Mouse (Mus musculus) 416B (cell line): ENCODE data around the gene Rnaset2a.
"Not testable (repeated sequence)": the region's sequence is repeated elsewhere in the genome, so short reads cannot be mapped to it uniquely, and the experiment has no call there.

Source experiments
- DNase-seq: peaks from one replicate; pipeline ENCODE4 v3.0.0; 2011; ENCODE audit warnings: low read depth

Gene Rnaset2a

DNA sequence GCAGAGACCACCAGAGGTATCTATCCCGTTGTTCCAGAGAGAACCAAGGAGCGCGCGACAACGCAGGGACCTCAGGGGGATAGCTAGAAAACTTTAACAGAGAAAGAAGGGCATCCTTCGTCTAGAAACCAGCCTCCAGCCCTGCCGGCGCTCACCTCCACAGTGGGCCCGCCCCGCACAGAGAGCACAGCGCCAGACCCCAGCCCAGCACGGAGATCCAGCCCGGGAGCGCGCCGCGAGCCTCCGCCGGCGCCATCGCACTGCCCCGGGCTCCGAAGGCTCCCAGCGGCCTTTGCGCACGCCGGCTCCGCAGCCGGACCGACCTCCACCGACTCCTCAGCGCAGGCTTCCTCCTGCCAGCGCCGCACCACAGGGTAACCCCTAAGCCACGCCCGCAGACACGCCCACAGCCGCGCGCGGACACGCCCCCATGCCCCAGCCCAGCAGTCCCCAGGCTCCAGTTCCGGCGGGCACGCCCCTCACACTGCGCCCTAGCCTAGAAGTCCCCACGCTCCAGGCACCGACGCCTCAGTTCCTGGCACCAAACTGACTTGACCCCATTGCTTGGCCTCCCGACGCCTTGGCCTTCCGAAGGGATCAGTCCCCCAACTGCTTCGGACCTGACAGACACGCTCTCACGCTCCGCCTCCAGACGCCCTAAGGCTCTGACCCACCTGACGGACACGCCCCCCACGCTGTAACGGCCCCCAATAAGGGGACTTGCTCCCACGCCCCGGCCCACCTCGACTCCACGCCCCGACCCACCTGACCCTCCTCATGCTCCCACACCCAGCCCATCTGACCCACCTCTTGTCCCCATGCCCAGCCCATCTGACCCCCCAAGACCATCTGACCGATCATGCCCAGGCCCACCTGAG, at the start of gene Rnaset2a, which contains the start of gene Gm49673:
Gene Rnaset2a (minus strand): TSS at position 659 of the 878 bp plus-strand sequence.
Gene Gm49673 (minus strand): TSS at position 350 of the 878 bp plus-strand sequence.
- peak; percentile 37 for DNase-seq

DNA sequence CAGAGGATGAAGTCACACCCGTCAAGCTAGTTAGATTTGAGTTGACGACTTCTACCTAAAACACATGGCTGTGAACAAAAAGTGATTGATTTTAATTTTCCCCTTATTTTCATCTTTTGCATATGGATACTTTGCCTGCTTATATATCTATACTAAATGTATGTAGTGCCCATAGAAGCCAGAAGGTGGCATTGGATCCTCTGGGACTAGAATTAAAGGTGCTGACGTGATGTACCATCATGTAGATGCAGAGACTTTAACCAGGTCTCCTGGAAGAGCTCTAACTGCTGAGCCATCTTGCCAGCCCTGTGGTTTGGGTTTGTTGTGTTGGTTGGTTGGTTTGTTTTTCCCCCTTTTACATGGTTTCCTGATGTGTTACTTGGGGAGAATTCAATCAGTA, 49.8 kb upstream of the Rnaset2a start:
- DNase-seq, result peak; percentile 54

- peak; percentile 91 for DNase-seq
Observed at GRCm38 (mm10) chr17:8195685-8196376, 47.9 kb upstream of the Rnaset2a start.

DNA sequence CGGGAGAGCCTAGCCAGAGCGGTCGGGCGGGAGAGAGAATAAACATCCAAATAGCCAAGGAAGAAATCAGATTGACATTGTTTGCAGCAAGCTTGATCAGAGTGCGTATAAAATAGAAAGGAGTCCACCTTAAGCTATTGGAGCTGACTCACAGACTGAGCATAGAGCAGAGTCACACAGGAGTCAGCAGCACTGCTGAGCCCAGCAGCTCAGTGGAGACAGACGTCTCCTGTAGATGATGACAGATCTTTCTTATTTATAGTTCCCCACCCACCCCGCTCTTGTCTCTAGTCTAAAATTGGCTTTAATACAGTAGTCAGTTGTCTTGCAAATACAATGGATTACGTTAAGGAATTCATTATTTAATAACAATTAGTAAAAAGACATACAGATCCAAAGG, 45.8 kb upstream of the Rnaset2a start:
- no peak for DNase-seq

GRCm38 (mm10) chr17:8184217-8184616, 36.3 kb upstream of the Rnaset2a start:
- no peak for DNase-seq

- no peak for DNase-seq
Observed at GRCm38 (mm10) chr17:8183815-8184214, 35.9 kb upstream of the Rnaset2a start.

GRCm38 (mm10) chr17:8177090-8177489, 29.2 kb upstream of the Rnaset2a start:
- DNase-seq, result no peak

- DNase-seq, result peak; percentile 15
Observed at GRCm38 (mm10) chr17:8171081-8171480, 23.2 kb upstream of the Rnaset2a start.

DNA sequence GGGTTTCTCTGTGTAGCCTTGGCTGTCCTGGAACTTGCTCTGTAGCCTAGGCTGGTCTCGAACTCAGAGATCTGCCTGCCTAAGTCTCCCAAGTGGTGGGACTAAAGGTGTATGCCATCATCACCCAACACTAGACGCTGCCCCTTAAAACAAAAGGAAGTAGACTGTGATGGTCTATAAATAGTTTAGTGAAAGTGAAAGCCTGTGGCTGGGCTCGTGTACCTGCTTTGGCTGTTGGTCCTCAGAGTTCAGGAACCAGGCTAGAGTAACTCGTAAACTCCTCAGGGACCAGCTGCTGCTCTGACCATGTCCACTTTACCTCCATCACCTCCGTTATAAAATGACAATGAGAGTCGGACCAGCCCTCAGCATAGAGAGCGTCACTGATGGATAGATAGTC, 22.4 kb upstream of the Rnaset2a start:
- DNase-seq, result no peak

GRCm38 (mm10) chr17:8167436-8167835, 19.5 kb upstream of the Rnaset2a start:
- not testable (repeated sequence) for DNase-seq

DNA sequence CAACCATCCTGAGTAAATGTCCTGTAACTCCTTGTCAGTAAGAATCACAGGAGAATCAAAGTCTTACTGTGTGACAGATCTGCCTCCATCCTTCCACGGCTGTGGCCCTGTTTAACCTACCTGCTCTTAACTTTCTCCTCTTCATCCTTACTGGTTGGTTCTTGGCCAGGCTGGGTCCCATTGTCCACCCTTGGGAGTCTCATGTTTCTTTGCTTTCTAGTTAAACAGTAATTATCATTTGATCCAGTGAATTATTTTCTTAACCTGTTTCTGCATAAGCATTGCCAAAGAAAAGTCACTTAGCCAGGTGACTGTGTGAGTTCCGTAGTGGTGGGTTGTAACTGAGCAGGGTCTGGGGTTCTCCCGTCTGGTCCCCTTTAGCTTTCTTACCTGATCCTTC, 18.6 kb upstream of the Rnaset2a start:
- not testable (repeated sequence) for DNase-seq

GRCm38 (mm10) chr17:8165977-8166376, 18.1 kb upstream of the Rnaset2a start:
- DNase-seq, result peak; percentile 30

DNA sequence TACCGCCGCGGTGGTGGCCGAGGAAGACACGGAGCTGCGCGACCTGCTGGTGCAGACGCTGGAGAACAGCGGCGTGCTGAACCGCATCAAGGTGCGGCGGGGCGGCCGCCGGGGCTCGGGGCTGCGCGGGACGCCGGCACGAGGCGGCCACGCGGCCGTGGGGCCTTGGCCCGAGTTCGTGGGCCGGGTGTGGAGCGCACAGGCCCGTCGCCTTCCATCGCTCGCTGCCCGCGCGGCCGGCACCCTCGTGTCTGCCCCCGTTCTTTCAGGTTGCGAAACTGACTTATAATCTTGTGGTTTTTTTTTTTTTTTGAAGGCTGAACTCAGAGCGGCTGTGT, 17.7 kb upstream of the Rnaset2a start:
- peak; percentile 39 for DNase-seq

DNA sequence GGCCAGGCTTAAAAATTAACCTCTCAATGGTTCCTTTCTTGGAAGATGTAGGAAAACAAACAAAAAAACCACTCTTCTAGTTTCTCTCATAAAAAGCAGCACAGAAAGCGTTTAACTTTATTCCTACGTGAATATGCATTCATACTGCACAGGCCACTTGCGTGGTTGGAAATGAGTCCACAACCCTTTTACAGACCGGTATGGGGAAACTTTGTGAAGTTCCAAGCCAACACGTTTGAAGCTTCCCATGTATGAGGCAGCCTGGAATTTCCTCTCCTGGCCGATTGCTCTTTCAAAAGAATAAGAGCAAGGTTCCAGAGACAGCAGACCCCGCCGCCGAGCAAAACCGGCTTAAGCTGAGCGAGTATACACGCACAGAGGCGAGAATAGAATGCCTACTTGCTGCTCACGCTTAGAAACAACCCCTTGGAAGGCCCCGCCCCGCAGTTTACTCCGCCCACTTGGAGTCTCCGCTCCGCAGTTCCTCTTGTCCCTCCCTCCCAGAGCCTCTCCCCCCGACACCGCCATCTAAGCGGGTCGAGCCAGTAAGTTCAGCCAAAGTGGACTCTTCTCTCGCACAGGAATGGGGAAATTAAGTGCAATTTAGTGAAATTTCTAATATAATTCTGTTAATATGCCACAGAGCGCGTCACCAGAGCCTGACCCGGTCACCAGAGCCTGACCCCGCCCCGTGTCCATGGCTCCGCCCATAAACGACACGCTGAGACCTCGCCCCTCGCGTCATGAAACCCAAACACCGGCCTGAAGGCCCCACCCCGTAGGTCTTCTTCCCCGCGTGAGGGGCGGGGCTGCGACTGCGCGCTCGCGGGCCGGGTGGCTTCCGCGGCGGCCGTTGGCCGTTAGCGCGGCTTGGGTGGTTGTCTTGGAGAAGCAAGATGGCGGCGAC, 17.1 kb upstream of the Rnaset2a start, which contains the start of gene Fgfr1op:
Gene Fgfr1op (plus strand): TSS at position 801 of the 907 bp plus-strand sequence.
- peak; percentile 64 for DNase-seq

GRCm38 (mm10) chr17:8160969-8161368, 13.1 kb upstream of the Rnaset2a start:
- DNase-seq, result peak; percentile 24

DNA sequence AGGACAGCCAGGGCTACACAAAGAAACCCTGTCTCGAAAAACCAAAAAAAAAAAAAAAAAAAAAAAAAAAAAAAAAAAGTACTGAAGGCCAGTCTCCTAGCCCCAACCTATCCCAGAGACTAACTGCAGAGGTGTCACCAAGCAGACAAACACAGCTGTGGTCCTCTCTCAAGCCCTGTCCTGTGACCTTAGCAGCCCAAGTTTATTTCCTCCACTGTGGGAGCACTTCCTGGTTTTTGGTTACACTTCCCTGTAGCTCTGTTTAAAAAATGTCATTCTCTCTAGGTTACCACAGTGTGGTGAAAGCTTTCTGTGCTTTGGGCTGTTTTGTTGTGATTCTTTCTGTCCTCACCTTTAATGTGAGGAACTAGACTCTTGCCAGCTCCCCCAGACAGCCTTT, 10.7 kb upstream of the Rnaset2a start:
- not testable (repeated sequence) for DNase-seq

GRCm38 (mm10) chr17:8155982-8156381, 8.1 kb upstream of the Rnaset2a start:
- DNase-seq, result not testable (repeated sequence)

DNA sequence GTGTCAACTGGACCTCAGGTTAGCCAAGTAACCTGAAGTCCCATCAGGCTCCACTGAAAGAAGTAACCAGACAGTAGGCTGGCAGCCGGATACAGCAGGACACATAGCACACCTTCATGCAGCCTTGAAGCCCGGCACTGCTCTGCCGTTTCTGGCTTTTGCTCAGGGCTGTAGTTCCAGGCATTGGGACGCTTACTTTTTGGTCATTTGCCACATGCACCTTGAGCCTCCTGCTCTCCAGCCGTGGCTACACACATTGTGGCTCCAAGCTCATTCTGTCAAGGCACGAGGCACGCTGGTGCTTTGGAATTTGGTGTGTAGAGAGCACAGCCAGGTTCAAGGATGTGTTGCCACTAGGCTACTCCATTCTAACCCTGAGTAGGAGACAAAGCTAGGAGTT, 7.1 kb upstream of the Rnaset2a start:
- DNase-seq, result not testable (repeated sequence)

DNA sequence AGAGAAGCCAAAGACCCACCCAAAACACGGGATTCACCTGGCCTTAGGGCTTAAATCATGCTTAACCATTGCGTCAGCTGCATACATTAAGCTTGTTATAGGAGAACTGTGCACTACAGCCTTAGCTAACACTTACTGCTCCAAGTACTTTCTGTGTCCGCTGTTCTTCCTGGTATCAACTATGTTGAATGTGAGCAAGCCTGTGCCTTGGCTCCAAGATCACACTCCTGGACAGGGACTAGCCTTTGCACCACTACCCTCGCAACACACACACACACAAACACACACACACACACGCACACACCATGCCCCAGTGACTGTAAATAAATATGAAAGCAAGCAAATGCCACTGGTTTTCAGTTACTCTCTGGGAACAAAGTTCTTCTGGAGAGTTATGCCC, 966 bp downstream of the Rnaset2a start:
- DNase-seq, result peak; percentile 46

- peak; percentile 52 for DNase-seq
Observed at GRCm38 (mm10) chr17:8143802-8144673, 3.9 kb downstream of the Rnaset2a start.

DNA sequence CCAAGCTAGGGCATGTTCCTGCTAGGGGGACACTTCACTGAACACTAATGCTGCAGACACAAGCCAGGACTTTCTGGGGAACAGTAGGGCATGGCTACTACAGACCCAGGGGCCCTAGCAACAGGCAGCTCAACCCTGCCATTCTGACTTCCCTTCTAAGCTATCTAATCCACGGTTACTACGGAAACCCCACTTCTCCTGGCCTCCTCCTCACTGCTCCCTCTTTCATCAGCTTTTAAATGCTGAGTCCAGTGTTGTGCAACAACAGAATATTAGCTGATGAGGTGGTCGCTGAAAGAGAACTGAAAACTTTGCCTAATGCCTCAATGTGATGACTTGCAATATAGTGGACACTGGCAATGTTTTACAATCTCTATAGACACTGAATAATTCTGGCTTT, 7.7 kb downstream of the Rnaset2a start:
- DNase-seq, result peak; percentile 46
